Comparison of ENCODE assay signal across 11 mouse cellular contexts in genomic region chr13:36493294-36493693, GRCm38 (mm10).
A peak's percentile ranks its signal among the peaks of the same experiment; 100 is the strongest.
DNase-seq lines count a peak whose midpoint lies in the region; ATAC-seq lines count a peak whose summit lies in the region.
"Had no signal": no experiment of that assay in that cellular context is flagged by ENCODE, and none has a peak within 500 bp of the region (broad histone marks: within the 10 kb centered on the region; RNA-seq: fewer than 3 reads in every experiment).

No protein-coding gene starts in this region.

- H3K27ac ChIP-seq in forebrain, embryonic 14.5 days (ENCODE audit: low read depth, low read length), result no peak overlapping the region
- no peak overlapping the region for H3K27ac ChIP-seq in forebrain, embryonic 12.5 days
- no peak overlapping the region for H3K27ac ChIP-seq in kidney, embryonic 16.5 days (ENCODE audit: low read length)
- H3K27ac ChIP-seq: embryonic facial prominence, embryonic 15.5 days; stomach, embryonic 15.5 days had no signal

- no peak for ATAC-seq in forebrain, embryonic 14.5 days
- ATAC-seq in forebrain, embryonic 12.5 days (ENCODE audit: low FRiP score), result no peak
- no peak for ATAC-seq in CD4-positive, CD25-positive, alpha-beta regulatory T cell, adult 4 months
- ATAC-seq in kidney, embryonic 16.5 days (ENCODE audit: low FRiP score, low TSS enrichment), result no peak

- no peak overlapping the region for H3K4me2 ChIP-seq in forebrain, embryonic 14.5 days (ENCODE audit: low read length)
- H3K4me2 ChIP-seq in forebrain, embryonic 12.5 days, result no peak overlapping the region
- no peak overlapping the region for H3K4me2 ChIP-seq in kidney, embryonic 16.5 days (replicated peaks; ENCODE audit: low read depth, low read length)
- H3K4me2 ChIP-seq: embryonic facial prominence, embryonic 15.5 days; stomach, embryonic 15.5 days had no signal

- 52% methylated on average over 2 of the region's 2 CpGs for WGBS in forebrain, embryonic 14.5 days
- 67% methylated on average over 2 of the region's 2 CpGs for WGBS in forebrain, embryonic 12.5 days
- 60% methylated on average over 2 of the region's 2 CpGs for WGBS in kidney, embryonic 16.5 days

- H3K4me3 ChIP-seq in forebrain, embryonic 14.5 days (ENCODE audit: low read depth, low read length), result no peak overlapping the region
- H3K4me3 ChIP-seq in forebrain, embryonic 12.5 days (replicated peaks), result no peak overlapping the region
- no peak overlapping the region for H3K4me3 ChIP-seq in kidney, embryonic 16.5 days (ENCODE audit: low read length)
- H3K4me3 ChIP-seq: embryonic facial prominence, embryonic 15.5 days; stomach, embryonic 15.5 days had no signal

- intact Hi-C loops in left cerebral cortex, postnatal 14 days (cut with DNase I), result loop anchor here (10.0 kb wide), 1 partner anchor 208 kb away; no protein-coding TSS in a partner anchor

- DNase-seq in forebrain, embryonic 14.5 days (ENCODE audit: low spot score), result peak; percentile 34
- peak; percentile 28 to 47 for DNase-seq in left cerebral cortex, postnatal 14 days (ENCODE audit: low spot score in 2 of 2)
- no peak for DNase-seq in left cerebral cortex, adult 11 months (ENCODE audit: low spot score)
- DNase-seq in gastrocnemius, adult 18-20 months (ENCODE audit: low spot score), result peak; percentile 27
- DNase-seq in retina, postnatal 1 day, result peak; percentile 6
- DNase-seq: liver, postnatal 0 days had no signal

- peaks cover 3% of the 10 kb centered on the region for H3K9me3 ChIP-seq in forebrain, embryonic 14.5 days (replicated peaks; ENCODE audit: control insufficient read depth, low read length)
- H3K9me3 ChIP-seq in forebrain, embryonic 12.5 days, result no peaks in the 10 kb centered on the region
- no peaks in the 10 kb centered on the region for H3K9me3 ChIP-seq in kidney, embryonic 16.5 days (ENCODE audit: low read length)
- H3K9me3 ChIP-seq: embryonic facial prominence, embryonic 15.5 days; stomach, embryonic 15.5 days had no signal

- H3K9ac ChIP-seq in forebrain, embryonic 14.5 days (ENCODE audit: low read length), result no peak overlapping the region
- no peak overlapping the region for H3K9ac ChIP-seq in forebrain, embryonic 12.5 days
- no peak overlapping the region for H3K9ac ChIP-seq in kidney, embryonic 16.5 days (replicated peaks; ENCODE audit: low read length)
- H3K9ac ChIP-seq: embryonic facial prominence, embryonic 15.5 days; liver, postnatal 0 days; stomach, embryonic 15.5 days had no signal

- peaks cover 16% of the 10 kb centered on the region for H3K4me1 ChIP-seq in forebrain, embryonic 14.5 days (ENCODE audit: control insufficient read depth, insufficient read depth, low read length)
- H3K4me1 ChIP-seq in forebrain, embryonic 12.5 days, result peaks cover 6% of the 10 kb centered on the region; the same call in 1 of the 2 replicates
- no peaks in the 10 kb centered on the region for H3K4me1 ChIP-seq in kidney, embryonic 16.5 days (ENCODE audit: insufficient read depth, low read length)
- H3K4me1 ChIP-seq: embryonic facial prominence, embryonic 15.5 days; stomach, embryonic 15.5 days had no signal

- no peaks in the 10 kb centered on the region for H3K27me3 ChIP-seq in forebrain, embryonic 14.5 days (replicated peaks; ENCODE audit: control insufficient read depth, insufficient read depth, low read length)
- H3K27me3 ChIP-seq in forebrain, embryonic 12.5 days, result no peaks in the 10 kb centered on the region
- H3K27me3 ChIP-seq in kidney, embryonic 16.5 days (ENCODE audit: insufficient read depth, low read length), result no peaks in the 10 kb centered on the region
- H3K27me3 ChIP-seq: embryonic facial prominence, embryonic 15.5 days; stomach, embryonic 15.5 days had no signal

- no peaks in the 10 kb centered on the region for H3K36me3 ChIP-seq in forebrain, embryonic 14.5 days (ENCODE audit: control insufficient read depth, insufficient read depth, low read length)
- no peaks in the 10 kb centered on the region for H3K36me3 ChIP-seq in forebrain, embryonic 12.5 days (replicated peaks)
- no peaks in the 10 kb centered on the region for H3K36me3 ChIP-seq in kidney, embryonic 16.5 days (ENCODE audit: insufficient read depth, low read length)
- H3K36me3 ChIP-seq: embryonic facial prominence, embryonic 15.5 days; stomach, embryonic 15.5 days had no signal
